Mouse (Mus musculus): Measurements from ENCODE around the gene Melk.
A peak's percentile ranks its signal among the peaks of the same experiment; 100 is the strongest.

DNA sequence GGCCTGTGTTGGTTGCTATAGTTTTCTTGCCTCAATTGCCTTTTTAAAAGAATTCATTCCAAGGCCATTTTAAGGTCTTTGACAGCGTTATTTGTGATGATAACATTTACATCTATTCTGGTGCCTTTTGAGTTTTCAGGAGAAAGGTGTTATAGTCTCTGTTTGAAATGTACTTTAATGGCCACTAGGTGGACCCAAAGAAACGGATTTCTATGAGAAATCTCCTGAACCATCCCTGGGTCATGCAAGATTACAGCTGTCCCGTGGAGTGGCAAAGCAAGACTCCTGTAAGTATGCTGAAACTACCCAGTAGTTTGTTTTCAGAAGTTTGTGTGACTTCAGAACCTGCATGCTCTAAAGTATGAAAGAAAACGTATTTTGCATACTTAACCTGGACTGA, 24.8 kb downstream of the Melk start:
- TF ChIP-seq POLR2A (IDR thresholded peaks at IDR 0.05; ENCODE audit: low read depth, low read length): no peak
- TF ChIP-seq CTCF (conservative IDR thresholded peaks at IDR 0.05; ENCODE audit: insufficient read depth, insufficient read length, low read depth, low read length): 0 out of 2 replicates have a peak, but pooled peaks have one; percentile 17

Measured in kidney, adult 2 months (tissue).